Mouse (Mus musculus): ENCODE measurements around the gene Krt6a. TPM values are rescaled to one million over a fixed set of nuclear protein-coding genes. Genes with fewer than 3 reads are reported as not detected.

The Krt6a gene
- total RNA-seq (2014; rRNA removed) (not detected in 2 replicates), polyA plus RNA-seq (2012; rRNA removed) (not detected in 2 replicates)

DNA sequence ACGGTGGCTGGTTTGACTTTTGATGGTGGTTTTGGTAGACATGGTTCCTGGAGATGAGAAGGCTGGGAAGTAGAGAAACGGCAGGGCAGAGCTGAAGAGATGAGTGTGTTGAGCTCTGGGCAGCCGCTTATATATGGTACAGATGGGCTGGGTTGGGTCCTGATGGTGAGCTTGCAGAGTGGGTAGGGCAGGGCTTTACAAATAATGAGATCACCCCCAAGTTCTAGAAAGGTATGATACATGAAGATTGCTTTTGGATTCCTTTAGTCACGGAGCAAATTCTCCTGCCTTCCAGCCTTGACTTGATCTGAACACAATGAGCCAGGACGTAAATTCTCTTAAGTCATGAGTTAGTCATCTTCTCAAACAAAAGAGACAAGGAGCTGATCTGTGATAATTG, at the start of gene Krt6a:
TSS of gene Krt6a (minus strand) at position 101 of the 400 bp plus-strand sequence.
- Histone ChIP-seq H3K4me3 (ENCODE audit: insufficient read depth, low read depth, low read length) (no peak within 1 kb of the TSS), H3K9ac (ENCODE audit: low read depth, low read length) (no peak within 1 kb of the TSS), H3K27me3 (ENCODE audit: control insufficient read depth, insufficient read depth, low read length) (no peaks in the 10 kb centered on the region; the same call in 1 of the 2 replicates), H3K36me3 (ENCODE audit: control insufficient read depth, insufficient read depth, low read length) (no peaks in the 10 kb centered on the region), H3K27ac (replicated peaks; ENCODE audit: insufficient read depth, low read depth, low read length) (no peak within 1 kb of the TSS), H3K79me2 (ENCODE audit: control insufficient read depth, insufficient read depth, low read length) (no peaks in the 10 kb centered on the region), H3K4me1 (ENCODE audit: control insufficient read depth, insufficient read depth, low read length) (no peaks in the 10 kb centered on the region)
- 69% methylated on average over 5 of the region's 5 CpGs for WGBS
- DNase-seq (ENCODE audit: extremely low read depth, low read depth, low spot score): no peak
- TF ChIP-seq POLR2A (IDR thresholded peaks at IDR 0.05; ENCODE audit: extremely low read depth, insufficient read depth, low read length) (no peak), CTCF (IDR thresholded peaks at IDR 0.05; ENCODE audit: low read depth, low read length) (no peak)

DNA sequence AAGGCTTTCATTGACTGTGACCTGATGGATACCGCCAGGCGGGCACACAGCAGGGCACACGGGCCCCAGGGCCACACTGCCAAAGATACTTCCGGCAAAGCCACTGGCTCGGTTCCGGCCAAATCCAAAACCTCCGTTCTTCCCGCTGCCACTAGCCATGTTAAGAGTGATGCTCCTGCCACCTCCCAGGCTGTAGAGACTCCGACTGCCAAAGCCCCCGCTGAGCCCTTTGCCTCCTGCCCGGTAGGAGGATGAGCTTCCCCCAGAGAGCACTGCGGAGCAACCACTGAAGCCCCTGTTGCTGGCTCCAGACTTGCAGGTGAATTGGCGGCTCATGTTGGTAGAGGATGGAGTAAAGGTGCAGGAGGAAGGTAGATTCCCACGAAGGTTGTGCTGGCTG, 48.6 kb upstream of the Krt6a start, which contains the start of gene Krt71:
TSS of gene Krt71 (minus strand) at position 399 of the 400 bp plus-strand sequence.
- DNase-seq (ENCODE audit: extremely low read depth, low read depth, low spot score): no peak
- no peak for TF ChIP-seq CTCF (IDR thresholded peaks at IDR 0.05; ENCODE audit: low read depth, low read length)
- Histone ChIP-seq H3K9ac (ENCODE audit: low read depth, low read length) (no peak within 1 kb of the TSS), H3K36me3 (ENCODE audit: control insufficient read depth, insufficient read depth, low read length) (no peaks in the 10 kb centered on the region), H3K4me1 (ENCODE audit: control insufficient read depth, insufficient read depth, low read length) (no peaks in the 10 kb centered on the region), H3K79me2 (ENCODE audit: control insufficient read depth, insufficient read depth, low read length) (no peaks in the 10 kb centered on the region), H3K4me3 (ENCODE audit: insufficient read depth, low read depth, low read length) (no peak within 1 kb of the TSS), H3K27me3 (ENCODE audit: control insufficient read depth, insufficient read depth, low read length) (no peaks in the 10 kb centered on the region; the same call in 1 of the 2 replicates), H3K27ac (replicated peaks; ENCODE audit: insufficient read depth, low read depth, low read length) (no peak within 1 kb of the TSS)
- WGBS: 51% methylated on average over 14 of the region's 14 CpGs

DNA sequence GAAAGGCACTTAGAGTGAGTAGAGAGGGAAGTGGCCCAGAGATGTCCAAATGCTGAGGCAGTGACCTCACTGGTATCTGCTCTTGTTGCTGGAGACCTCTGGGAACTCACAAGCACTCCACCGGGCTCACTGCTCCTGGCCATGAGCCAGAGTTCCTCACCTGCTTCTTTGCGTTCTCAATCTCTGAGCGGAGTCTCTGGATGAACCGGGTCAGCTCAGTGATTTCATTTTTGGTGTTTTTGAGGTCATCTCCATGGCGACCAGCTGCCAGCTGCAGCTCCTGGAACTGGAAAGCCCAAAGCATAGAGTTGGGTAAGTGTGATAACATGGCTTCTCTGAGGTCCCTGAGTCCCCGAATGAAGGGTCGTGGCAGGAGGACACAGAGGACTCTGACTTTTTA, 43.7 kb upstream of the Krt6a start:
- no peaks in the 10 kb centered on the region for H3K79me2 ChIP-seq (ENCODE audit: control insufficient read depth, insufficient read depth, low read length)
- no peak overlapping the region for H3K9ac ChIP-seq (ENCODE audit: low read depth, low read length)
- no peak for TF ChIP-seq POLR2A (IDR thresholded peaks at IDR 0.05; ENCODE audit: extremely low read depth, insufficient read depth, low read length)
- no peak for TF ChIP-seq CTCF (IDR thresholded peaks at IDR 0.05; ENCODE audit: low read depth, low read length)
- no peaks in the 10 kb centered on the region; the same call in 1 of the 2 replicates for H3K27me3 ChIP-seq (ENCODE audit: control insufficient read depth, insufficient read depth, low read length)
- H3K4me1 ChIP-seq (ENCODE audit: control insufficient read depth, insufficient read depth, low read length): no peaks in the 10 kb centered on the region
- no peak for DNase-seq (ENCODE audit: extremely low read depth, low read depth, low spot score)
- H3K36me3 ChIP-seq (ENCODE audit: control insufficient read depth, insufficient read depth, low read length): no peaks in the 10 kb centered on the region
- no peak overlapping the region for H3K4me3 ChIP-seq (ENCODE audit: insufficient read depth, low read depth, low read length)
- 53% methylated on average over 7 of the region's 7 CpGs for WGBS
- H3K27ac ChIP-seq (replicated peaks; ENCODE audit: insufficient read depth, low read depth, low read length): no peak overlapping the region

- H3K27ac ChIP-seq (replicated peaks; ENCODE audit: insufficient read depth, low read depth, low read length): no peak overlapping the region
- no peak for DNase-seq (ENCODE audit: extremely low read depth, low read depth, low spot score)
- H3K9ac ChIP-seq (ENCODE audit: low read depth, low read length): no peak overlapping the region
- H3K4me1 ChIP-seq (ENCODE audit: control insufficient read depth, insufficient read depth, low read length): no peaks in the 10 kb centered on the region
- H3K36me3 ChIP-seq (ENCODE audit: control insufficient read depth, insufficient read depth, low read length): no peaks in the 10 kb centered on the region
- H3K27me3 ChIP-seq (ENCODE audit: control insufficient read depth, insufficient read depth, low read length): peaks cover 2% of the 10 kb centered on the region; the same call in 1 of the 2 replicates
- TF ChIP-seq CTCF (IDR thresholded peaks at IDR 0.05; ENCODE audit: low read depth, low read length) (no peak), POLR2A (IDR thresholded peaks at IDR 0.05; ENCODE audit: extremely low read depth, insufficient read depth, low read length) (no peak)
- H3K4me3 ChIP-seq (ENCODE audit: insufficient read depth, low read depth, low read length): no peak overlapping the region
- no peaks in the 10 kb centered on the region for H3K79me2 ChIP-seq (ENCODE audit: control insufficient read depth, insufficient read depth, low read length)
These were observed 36.5 kb upstream of the Krt6a start for GRCm38 (mm10) chr15:101730653-101731052.

GRCm38 (mm10) chr15:101724686-101725085, 30.6 kb upstream of the Krt6a start:
- Histone ChIP-seq H3K4me3 (ENCODE audit: insufficient read depth, low read depth, low read length) (no peak overlapping the region), H3K9ac (ENCODE audit: low read depth, low read length) (no peak overlapping the region), H3K79me2 (ENCODE audit: control insufficient read depth, insufficient read depth, low read length) (no peaks in the 10 kb centered on the region), H3K36me3 (ENCODE audit: control insufficient read depth, insufficient read depth, low read length) (no peaks in the 10 kb centered on the region), H3K4me1 (ENCODE audit: control insufficient read depth, insufficient read depth, low read length) (no peaks in the 10 kb centered on the region), H3K27ac (replicated peaks; ENCODE audit: insufficient read depth, low read depth, low read length) (no peak overlapping the region), H3K27me3 (ENCODE audit: control insufficient read depth, insufficient read depth, low read length) (no peaks in the 10 kb centered on the region)
- no peak for TF ChIP-seq POLR2A (IDR thresholded peaks at IDR 0.05; ENCODE audit: extremely low read depth, insufficient read depth, low read length)
- no peak for DNase-seq (ENCODE audit: extremely low read depth, low read depth, low spot score)
- 23% methylated on average over 5 of the region's 5 CpGs for WGBS

DNA sequence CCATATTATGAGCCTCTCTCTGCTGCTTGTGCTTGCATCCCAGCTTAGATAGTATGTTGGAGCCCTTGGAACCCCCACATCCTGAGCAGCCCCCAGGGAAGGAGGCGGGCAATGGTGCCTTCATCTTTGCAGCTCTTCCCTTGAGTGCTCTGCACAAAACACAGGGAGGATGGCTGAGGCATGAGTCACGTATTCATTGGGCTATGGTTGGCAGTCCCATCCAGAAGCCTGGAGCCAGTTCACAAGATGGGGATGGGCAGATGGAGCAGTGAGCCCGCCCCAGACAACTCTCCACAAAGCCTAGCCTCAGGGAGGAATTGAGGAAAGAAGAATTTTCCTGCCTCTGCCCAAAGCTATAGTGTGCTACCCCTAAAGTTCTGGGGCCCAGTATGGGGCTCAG, 21.7 kb upstream of the Krt6a start:
- Histone ChIP-seq H3K27ac (replicated peaks; ENCODE audit: insufficient read depth, low read depth, low read length) (no peak overlapping the region), H3K79me2 (ENCODE audit: control insufficient read depth, insufficient read depth, low read length) (no peaks in the 10 kb centered on the region), H3K27me3 (ENCODE audit: control insufficient read depth, insufficient read depth, low read length) (peaks cover 3% of the 10 kb centered on the region; the same call in 1 of the 2 replicates), H3K4me1 (ENCODE audit: control insufficient read depth, insufficient read depth, low read length) (no peaks in the 10 kb centered on the region), H3K9ac (ENCODE audit: low read depth, low read length) (no peak overlapping the region), H3K36me3 (ENCODE audit: control insufficient read depth, insufficient read depth, low read length) (no peaks in the 10 kb centered on the region), H3K4me3 (ENCODE audit: insufficient read depth, low read depth, low read length) (no peak overlapping the region)
- no peak for DNase-seq (ENCODE audit: extremely low read depth, low read depth, low spot score)
- WGBS: 71% methylated on average over 3 of the region's 3 CpGs
- TF ChIP-seq CTCF (IDR thresholded peaks at IDR 0.05; ENCODE audit: low read depth, low read length) (no peak), POLR2A (IDR thresholded peaks at IDR 0.05; ENCODE audit: extremely low read depth, insufficient read depth, low read length) (no peak)
